Mouse (Mus musculus) CD8-positive naive resting alpha-beta T cell, adult 2 months (primary cell): Measurements from ENCODE around the gene Ssu72.
"Not testable (repeated sequence)": the region's sequence is repeated elsewhere in the genome, so short reads cannot be mapped to it uniquely, and the experiment has no call there.

Source experiments
- DNase-seq, 2 experiments: peaks; one replicate each; pipeline ENCODE4 v3.0.0; 2022; ENCODE audit warnings: low read depth in 2 of 2, low spot score in 2 of 2

Ssu72 gene

DNA sequence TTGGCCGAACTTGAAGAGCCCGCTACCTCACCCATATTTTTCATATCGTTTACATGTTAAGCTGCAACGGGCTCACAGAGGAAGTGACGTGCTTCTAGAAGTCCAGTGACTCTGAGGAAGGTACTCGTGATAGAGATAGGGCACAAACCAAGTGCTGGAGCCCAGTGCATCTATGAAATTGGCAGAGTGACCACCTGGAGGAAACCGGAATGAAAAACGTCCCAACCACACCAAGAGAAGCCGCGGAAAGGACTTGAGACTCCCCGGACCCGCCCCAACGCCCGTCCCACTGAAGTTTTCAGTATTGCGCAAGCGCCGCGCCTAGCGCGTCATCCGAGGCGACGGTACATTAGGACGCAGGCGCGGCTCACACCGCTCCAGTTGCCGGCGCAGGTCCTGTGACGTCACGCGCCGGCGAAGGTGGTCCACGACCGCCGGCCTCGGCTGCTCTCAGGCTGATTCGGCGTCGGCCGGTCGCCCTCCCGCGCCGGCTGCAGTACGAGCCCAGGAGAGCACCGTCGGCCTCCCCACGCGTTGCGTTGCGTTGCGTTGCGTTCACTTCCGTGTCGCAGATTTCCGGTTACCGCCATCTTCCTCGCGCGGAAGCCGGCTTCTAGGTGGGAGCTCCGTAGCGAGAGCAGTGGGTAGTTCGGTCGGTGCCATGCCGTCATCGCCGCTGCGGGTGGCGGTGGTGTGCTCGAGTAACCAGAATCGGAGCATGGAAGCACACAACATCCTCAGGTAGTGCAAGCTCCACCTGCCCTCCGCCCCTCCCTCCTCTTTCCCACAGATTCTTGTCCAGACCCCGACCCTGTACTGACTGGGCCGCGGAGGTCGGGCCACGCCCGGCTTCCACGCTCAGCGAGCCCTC lies at the start of gene Ssu72:
TSS of gene Ssu72 (plus strand) at position 80 of the 871 bp plus-strand sequence.
- peak; percentile 87 to 91 for DNase-seq

DNA sequence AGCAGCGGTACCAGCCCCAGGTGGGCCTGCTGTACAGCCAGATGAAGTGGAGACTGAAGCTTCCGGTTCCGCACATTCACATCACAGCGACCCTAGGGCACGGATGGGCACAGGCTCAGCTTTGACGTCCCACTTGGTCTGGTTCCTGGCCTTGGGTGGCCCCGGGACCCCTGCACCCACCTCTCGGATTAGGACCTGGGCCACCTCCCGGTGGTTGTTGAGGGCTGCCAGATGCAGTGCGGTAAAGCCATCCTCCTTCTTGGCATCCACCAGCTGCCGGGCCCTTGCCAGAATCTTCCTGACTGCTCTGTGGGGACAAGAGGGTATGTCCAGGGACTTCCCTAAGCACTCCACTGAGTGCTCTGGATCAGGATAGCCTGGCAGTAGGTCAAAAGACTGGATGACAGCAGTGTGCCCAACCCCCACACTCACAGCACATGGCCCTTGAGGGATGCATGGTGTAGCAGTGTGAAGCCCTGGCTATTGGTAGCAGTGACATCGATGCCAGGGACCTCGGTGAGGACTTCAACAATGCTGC lies 48.3 kb upstream of the Ssu72 start:
- no peak for DNase-seq

DNA sequence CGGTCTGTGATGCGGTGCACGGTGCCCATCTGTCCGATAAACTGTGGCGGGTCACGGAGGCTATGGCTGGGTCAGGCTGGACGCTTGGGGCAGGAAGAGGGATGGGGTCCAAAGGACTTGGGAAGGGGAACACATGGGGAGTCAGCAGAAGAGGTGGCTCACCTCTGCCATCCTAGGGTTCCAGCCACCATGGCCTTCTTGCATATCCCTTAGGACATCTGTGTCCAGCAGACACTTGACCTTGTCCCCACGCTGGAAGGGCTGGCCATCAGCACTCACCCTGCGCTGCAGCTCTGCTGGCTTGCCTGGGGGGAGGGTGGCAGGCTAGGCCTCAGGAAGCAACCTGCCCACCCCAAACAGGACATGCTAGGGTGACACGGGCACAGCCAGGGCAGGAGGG lies 45.6 kb upstream of the Ssu72 start:
- no peak for DNase-seq

DNA sequence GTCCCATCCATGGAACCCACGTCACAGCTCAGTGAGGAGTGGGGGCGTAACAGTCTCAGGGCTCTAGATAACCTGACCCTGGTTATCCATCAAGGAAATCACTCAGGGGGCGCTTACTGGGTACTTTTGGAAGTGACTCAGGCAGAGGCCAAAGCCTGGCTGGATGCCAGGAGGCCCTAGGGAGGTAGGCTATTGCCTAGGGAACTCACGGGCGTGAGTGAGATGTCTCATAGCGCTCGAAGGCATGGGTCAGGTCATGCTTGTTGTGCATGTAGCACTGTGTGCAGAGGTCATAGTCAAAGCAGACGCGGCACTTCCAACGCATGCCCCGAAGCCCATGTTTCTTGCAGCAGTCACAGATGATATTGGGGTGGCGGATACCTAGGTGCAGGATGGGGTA lies 44.0 kb upstream of the Ssu72 start:
- DNase-seq, result no peak

DNA sequence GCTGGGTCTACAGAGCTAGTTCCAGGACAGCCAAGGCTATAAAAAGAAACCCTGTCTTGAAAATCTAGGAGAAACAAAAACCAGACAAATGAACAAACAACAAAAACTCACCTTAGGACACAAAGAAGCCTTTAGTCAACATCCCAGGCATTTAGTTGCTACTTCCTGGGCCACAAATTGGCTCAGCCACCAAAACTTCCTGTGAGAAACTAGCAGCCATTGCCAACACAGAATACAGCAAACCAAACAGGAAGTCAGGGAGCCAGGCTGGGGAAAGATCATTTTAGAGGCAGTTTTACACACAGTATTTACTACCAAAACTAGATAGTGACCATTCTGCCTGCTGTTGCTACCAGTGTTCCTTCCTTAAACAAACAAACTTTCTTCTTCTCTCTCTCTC lies 37.7 kb upstream of the Ssu72 start:
- DNase-seq, result no peak

DNA sequence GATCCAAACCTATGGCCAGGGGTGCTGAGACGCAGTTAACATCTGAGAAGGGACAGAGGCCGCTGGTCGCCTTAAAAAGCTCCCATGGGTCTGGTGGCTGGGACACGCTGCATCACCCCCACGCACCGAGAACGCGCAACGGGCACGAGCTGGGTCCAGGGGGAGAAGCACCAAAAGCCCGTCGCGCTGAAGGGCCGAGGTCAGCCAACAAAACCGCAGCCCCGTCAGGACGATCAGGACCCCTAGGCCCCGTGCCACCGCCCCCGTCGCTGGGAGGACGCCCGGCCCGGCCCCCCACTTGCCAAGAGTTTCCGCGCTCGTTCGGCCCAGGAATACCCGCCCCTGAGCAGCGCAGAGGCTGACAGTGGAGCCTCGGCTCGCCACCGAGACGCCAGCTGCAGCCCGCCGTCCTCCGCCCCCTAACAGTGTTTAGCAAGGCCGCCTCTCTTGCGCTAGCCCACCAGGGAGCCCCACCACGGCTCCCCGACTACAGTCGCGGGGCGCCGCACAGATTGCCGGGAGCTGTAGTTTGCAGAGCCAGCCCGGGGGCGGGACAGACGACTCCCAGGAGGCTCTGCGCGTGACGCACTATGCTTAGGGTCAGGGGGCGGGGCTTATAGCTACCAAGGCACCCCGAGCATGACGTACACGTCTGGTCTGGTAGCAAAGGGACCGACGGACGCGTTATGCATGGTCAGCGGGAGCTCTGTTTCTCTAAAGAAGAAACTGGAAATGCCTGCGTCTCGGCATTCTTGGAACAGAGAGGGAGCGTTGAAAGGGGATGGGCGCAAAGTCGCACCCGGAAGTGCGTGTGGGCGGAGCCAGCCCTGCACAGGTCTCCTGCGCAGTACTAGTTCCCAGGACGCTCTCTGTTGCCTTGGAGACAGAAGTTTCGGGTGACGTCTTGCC lies 35.7 kb upstream of the Ssu72 start, which contains the start of gene Mib2:
TSS of gene Mib2 (minus strand) at position 510 of the 909 bp plus-strand sequence.
- DNase-seq, result peak; percentile 94 to 97

DNA sequence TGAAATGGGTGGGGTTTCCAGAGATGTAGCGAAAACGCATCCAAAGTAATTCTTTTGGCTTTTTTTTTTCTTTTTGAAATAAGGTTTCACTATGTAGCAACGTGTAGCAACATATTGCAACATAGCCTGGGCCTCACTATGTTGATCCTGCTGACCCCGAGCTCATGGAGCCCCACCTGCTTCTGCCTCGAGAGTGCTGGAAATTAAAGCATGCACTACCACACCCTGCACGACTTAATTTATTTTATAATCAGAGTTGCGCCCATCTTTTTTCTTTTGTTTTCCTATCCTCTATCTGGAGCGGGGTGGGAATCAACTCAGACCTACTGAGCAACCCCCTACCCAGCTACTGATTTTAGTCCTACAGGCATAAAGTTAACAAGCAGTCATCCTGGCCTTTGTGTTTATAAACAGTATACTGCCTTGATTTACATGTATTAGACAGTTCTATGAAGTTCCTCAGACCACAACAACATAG lies 35.0 kb upstream of the Ssu72 start:
- no peak for DNase-seq

DNA sequence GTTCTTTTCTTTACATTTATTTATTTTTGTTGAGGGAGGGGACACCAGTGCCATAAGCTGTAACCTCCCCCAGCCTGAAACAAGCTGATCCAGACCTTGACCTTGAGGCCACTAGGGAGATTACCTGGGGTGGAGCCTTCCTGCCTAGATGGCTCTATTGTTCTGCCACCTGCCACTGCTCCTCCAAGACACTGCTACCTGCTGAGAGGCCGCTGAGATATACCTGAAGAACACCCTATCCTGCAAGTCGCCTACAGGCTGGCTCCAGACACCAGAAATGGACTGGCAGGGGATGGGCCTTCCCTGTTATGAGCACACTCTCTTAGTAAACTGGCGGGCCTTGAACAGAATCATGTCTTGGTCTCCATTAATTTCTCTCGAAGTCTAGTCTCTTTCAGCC lies 34.4 kb upstream of the Ssu72 start:
- DNase-seq, result not testable (repeated sequence)

DNA sequence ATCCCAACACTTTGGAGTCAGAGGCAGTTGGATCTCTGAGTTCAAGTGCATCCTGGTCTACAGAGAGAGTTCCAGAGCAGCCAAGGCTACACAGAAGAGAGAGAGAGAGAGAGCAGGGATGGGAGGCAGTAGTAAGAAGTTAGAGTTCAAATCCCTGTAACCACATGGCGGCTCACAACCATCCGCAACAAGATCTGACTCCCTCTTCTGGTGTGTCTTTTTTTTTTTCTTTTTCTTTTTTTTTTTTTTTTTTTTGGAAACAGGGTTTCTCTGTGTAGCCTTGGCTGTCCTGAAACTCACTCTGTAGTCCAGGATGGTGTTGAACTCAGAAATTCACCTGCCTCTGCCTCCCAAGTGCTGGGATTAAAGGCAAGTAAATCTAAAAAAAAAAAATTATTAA lies 32.5 kb upstream of the Ssu72 start:
- DNase-seq, result no peak

DNA sequence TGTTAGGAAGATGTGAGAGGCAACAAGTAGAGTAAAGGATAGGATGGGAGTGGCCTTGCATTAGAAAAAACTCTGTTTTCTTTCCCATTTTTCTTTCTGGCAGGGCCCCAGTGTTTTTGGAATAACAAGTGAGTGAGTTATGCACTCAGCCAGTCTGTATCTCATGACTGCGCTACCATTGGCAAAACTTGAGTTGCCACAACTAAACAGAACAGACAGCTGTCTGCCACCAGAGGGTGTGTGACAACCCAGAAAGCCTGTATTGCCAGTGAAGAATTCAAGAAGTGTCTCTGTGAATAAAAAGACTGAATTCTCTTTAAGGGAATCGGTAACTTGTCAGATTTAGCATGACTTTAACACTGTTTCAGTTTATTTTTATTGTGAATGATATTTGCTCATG lies 28.6 kb upstream of the Ssu72 start:
- DNase-seq, result no peak

DNA sequence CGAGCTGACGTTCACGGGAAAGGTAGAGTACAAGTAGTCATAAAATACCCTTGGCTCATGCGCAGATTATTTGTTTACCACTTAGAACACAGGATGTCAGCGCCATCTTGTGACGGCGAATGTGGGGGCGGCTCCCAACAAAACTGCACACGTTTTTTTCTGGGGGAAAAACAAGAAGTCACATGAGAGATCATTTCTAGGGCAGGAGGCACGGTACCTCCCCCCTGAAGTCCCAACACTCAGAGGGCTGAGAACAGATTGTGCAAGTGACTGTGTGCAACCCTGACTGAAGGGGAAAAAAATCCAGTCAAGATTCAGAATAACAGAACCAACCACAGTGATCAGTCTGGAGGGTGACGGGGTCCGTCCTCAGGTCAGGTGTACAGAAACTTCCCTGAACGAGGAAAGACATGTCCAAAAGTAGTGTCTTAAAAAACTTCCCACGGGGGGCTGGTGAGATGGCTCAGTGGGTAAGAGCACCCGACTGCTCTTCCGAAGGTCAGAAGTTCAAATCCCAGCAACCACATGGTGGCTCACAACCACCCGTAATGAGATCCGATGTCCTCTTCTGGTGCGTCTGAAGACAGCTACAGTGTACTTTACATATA lies 20.8 kb upstream of the Ssu72 start:
- DNase-seq, result not testable (repeated sequence)

DNA sequence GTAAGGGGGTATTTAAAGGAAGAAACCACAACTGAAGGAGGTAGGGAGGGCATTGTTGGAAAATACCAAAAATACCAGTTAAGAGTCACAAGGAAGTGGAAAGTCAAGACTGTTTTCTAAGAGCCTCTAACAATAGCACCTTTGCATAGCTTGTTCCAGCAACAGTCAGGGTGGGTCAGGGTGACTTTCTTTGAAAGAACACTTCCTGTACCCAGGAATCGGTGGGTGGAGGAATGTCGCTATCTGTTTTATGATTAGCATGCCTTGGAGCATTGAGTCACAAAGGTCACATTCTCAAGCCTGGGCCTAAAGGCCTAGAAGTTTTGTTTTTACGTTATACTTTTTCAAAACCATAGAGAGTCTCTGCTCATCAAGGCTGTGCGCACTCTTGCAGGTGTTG lies 16.8 kb upstream of the Ssu72 start:
- DNase-seq, result not testable (repeated sequence)

DNA sequence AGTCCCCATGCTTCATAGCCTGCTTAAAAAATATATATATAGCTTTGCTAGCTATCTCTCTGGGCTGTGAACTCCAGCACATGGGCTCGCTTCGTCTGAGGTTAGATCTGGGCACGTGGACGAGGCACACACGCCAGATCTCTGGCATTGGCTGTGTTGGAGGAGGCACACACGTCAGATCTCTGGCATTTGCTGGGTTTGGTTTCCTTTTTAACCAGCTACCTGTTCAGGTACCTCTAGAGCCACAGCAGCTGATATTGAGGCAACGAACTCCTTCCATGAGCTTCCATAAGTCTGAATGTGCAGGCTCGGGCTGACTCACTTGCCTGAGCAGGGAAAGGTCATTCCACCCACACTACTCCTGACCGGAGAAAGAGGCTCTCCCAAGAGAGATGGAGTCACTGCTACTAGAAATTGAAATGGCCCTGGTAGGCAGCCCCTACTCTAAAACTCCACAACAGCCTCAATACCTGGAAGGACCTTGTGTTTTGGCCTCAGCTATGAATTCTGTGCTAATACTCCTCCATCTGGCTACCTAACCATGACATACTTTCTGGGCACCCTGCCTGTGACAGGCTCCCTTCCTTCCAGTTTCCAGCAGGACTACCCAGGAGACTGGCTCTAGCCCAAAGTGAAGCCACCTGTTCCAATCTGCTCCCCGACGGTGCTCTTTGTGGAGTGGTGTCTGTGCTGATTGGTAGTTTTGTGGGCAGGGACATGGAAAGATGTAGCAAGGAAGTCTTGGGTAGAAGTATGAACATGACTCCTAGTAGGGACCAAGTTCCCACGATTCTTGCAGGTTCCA lies 13.8 kb upstream of the Ssu72 start:
- DNase-seq, result no peak

DNA sequence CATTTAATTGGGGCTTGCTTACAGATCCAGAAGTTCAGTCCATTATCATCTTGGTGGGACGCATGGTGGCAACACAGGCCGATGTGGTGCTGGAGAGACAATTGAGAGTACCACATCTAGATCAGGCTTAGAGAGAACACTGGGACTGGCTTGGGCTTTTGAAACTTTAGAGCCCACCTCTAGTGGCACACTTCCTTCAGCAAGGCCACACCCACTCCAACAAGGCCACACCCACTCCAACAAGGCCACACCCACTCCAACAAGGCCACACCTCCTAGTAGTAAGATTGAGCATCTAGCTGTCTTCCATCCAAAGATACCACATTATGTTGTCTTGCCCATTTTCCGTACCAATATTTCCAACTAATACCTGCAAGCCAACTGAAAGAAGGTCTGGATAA lies 12.2 kb upstream of the Ssu72 start:
- DNase-seq, result peak in 1 of 2 experiments; percentile 32

DNA sequence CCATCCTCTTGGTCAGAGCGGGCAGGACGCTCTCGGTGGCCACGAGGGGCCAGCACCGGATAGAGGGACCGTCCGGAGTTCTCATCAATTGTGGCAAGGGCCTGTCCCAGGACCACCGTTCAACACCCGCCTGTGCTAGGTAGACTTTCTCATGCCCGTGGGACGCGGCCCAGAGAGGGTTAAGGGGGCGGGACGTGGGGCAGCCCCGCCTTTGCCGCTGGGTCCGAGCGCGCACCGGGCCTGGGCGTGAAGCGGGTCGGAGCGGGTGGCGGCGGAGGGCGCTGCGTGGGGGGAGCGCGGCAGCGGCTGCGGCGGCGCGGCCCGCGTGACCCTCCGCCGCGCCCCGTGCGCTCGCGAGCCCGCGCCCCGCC lies 10.5 kb upstream of the Ssu72 start, which contains the start of gene Fndc10:
TSS of gene Fndc10 (plus strand) at position 232 of the 371 bp plus-strand sequence.
- peak; percentile 25 to 42 for DNase-seq

DNA sequence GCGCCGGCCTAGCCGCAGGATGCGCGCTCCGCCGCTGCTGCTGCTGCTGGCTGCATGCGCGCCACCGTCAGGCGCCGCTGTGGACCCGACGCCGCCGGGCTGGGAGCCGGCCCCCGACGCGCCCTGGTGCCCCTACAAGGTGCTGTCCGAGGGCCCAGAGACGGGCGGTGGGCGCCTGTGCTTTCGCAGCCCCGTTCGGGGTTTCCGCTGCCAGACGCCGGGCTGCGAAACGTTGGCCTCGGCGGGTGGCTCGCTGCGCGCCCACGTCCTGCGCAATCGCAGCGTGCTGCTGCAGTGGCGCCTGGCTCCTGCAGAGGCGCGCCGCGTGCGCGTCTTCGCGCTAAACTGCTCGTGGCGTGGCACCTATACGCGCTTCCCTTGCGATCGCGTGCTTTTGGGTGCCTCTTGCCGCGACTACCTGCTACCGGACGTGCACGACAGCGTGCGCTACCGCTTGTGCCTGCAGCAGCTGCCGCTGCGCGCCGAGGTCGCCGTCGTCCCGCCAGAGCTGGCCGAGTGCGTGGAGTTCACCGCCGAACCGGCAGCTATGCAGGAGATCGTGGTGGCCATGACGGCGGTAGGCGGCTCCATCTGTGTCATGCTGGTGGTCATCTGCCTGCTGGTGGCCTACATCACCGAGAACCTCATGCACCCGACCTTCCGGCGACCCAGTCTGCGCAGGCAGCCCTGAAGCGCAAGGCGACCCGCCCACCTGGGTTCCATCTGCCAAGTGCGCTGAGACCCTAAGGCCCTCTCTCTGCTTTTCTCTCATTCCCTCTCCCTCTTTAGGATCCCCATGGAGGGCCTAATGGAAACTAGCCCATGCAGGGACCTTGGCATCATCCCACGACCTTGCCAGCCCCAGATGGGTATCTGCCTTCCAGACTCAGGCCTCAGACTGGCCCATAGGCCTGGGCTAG lies 9.9 kb upstream of the Ssu72 start:
- peak; percentile 71 to 77 for DNase-seq

DNA sequence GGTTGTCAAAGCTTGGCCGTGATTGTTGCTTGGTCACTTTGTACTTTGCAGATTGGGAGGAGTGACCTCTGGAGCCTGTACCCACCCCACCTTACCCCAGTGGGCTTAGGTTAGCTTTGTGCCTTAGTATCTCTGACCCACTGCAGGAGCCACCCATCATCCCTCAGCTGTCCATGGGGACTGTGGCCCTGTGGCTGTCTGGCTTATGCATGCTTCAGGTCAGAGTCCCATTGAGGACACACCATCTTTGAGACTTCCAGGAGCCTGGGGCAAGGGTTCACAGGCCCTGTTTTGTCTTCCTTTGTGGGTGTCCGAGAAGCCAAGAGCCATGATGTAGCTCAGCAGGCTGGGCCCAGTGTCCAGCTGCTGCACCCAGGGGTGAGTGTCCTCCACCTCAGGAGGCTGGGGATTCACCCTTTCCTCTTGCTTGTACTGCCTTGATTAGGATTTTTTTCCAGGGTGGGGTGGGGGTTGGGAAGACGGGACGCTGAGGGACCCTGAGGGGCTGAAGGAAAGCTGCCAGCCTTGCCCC lies 9.0 kb upstream of the Ssu72 start:
- DNase-seq, result no peak

DNA sequence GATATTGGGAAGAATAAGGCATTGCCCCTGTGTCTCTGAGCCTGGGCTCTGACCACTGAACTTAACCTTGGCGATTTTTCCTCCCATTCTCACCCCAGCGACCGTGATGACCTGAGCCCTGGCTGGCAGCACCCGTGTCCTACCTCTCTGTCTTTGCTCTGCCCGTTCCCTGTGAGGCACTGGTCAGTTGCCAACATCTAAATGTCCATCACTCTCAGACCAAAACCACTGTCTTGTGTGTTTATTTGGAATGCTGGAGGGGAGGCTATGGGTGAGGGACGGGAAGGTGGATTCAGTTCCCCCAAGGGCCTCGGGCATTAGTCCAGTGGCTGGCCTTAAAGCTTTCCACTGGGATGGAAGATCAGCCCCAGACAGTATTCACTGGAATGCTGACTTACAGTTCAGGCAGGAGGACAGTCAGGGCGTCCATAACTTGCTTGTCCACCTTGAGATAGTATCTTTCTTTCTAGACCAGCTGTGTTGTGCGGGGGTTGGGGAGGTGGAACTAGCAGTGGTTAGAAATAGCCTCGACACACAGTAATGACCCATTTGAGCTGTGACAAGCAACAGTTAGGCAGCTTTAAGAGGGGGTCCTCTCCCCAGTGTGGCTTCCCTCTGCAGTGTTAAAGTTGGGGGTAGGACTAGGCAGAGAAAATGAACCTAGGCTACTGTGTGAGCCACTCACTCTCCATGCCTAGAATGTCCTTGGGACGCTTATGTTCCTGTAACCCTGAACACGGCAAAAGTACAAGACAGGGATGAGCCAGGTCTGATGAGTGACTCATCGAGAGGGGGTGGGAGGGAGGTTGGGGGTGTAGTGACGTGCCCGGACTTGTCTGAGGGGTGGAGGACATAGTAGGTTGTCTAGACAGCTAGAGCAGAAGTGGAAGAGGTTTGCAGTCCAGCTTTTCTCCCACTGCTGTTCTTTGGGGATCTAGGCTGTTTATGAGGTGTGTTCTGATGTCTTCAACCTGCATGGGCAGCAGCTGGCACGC lies 8.0 kb upstream of the Ssu72 start:
- DNase-seq, result no peak
